Mouse (Mus musculus): ENCODE measurements at regions not wholly inside any gene's neighbourhood (a gene's known extent, or its start where the extent isn't known, plus 50 kb on each side); places are given as distances from the start of the nearest gene placed in this dataset.

- TF ChIP-seq CTCF (IDR thresholded peaks at IDR 0.05; ENCODE audit: low read depth) (no peak), EP300 (IDR thresholded peaks at IDR 0.05; ENCODE audit: low read depth) (no peak)
These were observed 229.3 kb upstream of the Tet2 start for GRCm38 (mm10) chr3:133774229-133774628.

All from liver, postnatal 0 days (tissue).